Comparison of ENCODE assay signal across 8 mouse cellular contexts in the genomic region with DNA sequence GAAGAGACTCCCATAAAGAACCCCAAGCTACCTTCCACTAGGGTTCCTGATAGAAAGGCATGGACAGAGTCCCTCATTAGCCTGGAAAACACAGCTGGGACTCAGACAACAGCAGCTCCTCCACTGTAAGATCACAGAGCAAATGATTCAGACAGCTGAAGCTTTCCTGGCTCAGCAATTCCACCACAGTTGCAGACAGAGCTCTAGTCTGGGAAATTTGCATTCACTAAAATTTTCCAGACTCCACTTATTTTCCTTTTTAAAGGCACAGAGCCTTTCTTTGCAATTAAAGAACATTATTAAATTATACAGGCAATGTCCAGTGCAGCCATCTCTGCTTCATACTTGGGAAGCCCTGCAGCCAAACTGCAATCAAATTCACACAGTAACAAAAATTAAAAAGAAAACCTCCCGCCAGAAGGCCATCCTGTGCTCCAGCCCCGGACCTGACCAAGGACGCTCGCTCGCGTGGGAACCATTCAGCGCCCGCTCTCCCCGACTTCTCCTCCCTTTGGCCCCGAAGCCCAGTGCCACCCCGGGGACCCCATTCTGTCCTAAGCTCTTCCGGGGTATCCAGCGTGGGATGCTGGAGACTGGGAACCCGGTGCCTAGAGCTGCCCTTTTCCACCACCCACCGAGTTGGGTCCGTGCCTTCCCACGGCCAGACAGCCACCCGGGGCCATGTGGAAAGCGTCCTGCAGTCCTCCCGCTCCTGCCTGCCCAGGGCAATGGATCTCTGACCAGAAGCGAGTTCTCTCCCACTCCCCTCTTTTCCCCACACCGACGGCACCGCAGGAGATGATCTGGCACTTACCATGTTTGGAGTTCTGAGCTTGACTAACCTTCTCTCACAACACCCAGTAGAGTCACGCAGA. TPM values are rescaled to one million over a fixed set of nuclear protein-coding genes. Genes with fewer than 3 reads are reported as not detected.
DNase-seq lines count a peak whose midpoint lies in the region; ATAC-seq lines count a peak whose summit lies in the region.
"Not testable (repeated sequence)": the region's sequence is repeated elsewhere in the genome, so short reads cannot be mapped to it uniquely, and the experiment has no call there.

No protein-coding gene starts in this region.

- not testable (repeated sequence) for H3K27me3 ChIP-seq in heart, embryonic 12.5 days (replicated peaks); limb, embryonic 12.5 days

- H3K4me1 ChIP-seq in heart, embryonic 12.5 days (replicated peaks); limb, embryonic 12.5 days (replicated peaks): not testable (repeated sequence)

- H3K27ac ChIP-seq in heart, embryonic 12.5 days (ENCODE audit: poor library complexity, severe bottlenecking); limb, embryonic 12.5 days: not testable (repeated sequence)

- H3K9ac ChIP-seq in heart, embryonic 12.5 days, result peak overlapping the region; percentile 71
- not testable (repeated sequence) for H3K9ac ChIP-seq in limb, embryonic 12.5 days (replicated peaks)

- H3K36me3 ChIP-seq in heart, embryonic 12.5 days; limb, embryonic 12.5 days: not testable (repeated sequence)

- peak overlapping the region; percentile 59 for H3K4me3 ChIP-seq in heart, embryonic 12.5 days
- H3K4me3 ChIP-seq in limb, embryonic 12.5 days (replicated peaks), result peak overlapping the region; percentile 47

- H3K9me3 ChIP-seq in heart, embryonic 12.5 days (replicated peaks); limb, embryonic 12.5 days: not testable (repeated sequence)

- H3K4me2 ChIP-seq in heart, embryonic 12.5 days, result peak overlapping the region; percentile 59
- H3K4me2 ChIP-seq in limb, embryonic 12.5 days, result peak overlapping the region; percentile 48

- not testable (repeated sequence) for ATAC-seq in heart, embryonic 12.5 days (ENCODE audit: insufficient number of reproducible peaks, low FRiP score); limb, embryonic 12.5 days (ENCODE audit: insufficient number of reproducible peaks, insufficient read depth, low FRiP score, low TSS enrichment, low read depth)
- peak; percentile 64 for ATAC-seq in megakaryocyte progenitor cell, adult 5-6 weeks (replicated peaks; ENCODE audit: poor library complexity)

- 3% methylated on average over 25 of the region's 25 CpGs for WGBS in heart, embryonic 12.5 days
- WGBS in limb, embryonic 12.5 days, result 4% methylated on average over 25 of the region's 25 CpGs

- DNase-seq in 3134 (ENCODE audit: extremely low read depth, insufficient read length, low spot score), result peak; percentile 20
- DNase-seq in cerebellum, adult 11-12 months, result peak; percentile 31
- peak; percentile 0 for DNase-seq in fibroblast of lung, adult 2 months (ENCODE audit: low read depth)
- DNase-seq in kidney, adult 18-20 months, result peak; percentile 60
- DNase-seq in right cerebral cortex, adult 2 months (ENCODE audit: low spot score in 2 of 2), result peak; percentile 11 to 31

RNA-seq across cellular contexts. Expression of a gene that starts 0.5 kb away (rescaled TPM):
- 4.8 and 6.7 TPM in 2 replicates for polyA plus RNA-seq in heart, embryonic 12.5 days (2016; fragmentation: Nextera tagmentation; extraction: Ambion mirVana)
- polyA plus RNA-seq in limb, embryonic 12.5 days (2016; fragmentation: Nextera tagmentation; extraction: Ambion mirVana), result 4.9 TPM in 2 replicates
- total RNA-seq in megakaryocyte progenitor cell, adult 5-6 weeks (2015), result 12.0 and 21.4 TPM in 2 replicates
- total RNA-seq in megakaryocyte progenitor cell, adult 5-6 weeks (2017), result 5.4 and 11.5 TPM in 2 replicates

RNA-seq across cellular contexts. Expression of a gene that starts 34.3 kb away (rescaled TPM):
- 0.30 and 0.31 TPM in 2 replicates for polyA plus RNA-seq in heart, embryonic 12.5 days (2016; fragmentation: Nextera tagmentation; extraction: Ambion mirVana)
- 1.0 and 1.6 TPM in 2 replicates for polyA plus RNA-seq in limb, embryonic 12.5 days (2016; fragmentation: Nextera tagmentation; extraction: Ambion mirVana)
- total RNA-seq in megakaryocyte progenitor cell, adult 5-6 weeks (2015), result 0.02 and 0.68 TPM in 2 replicates
- total RNA-seq in megakaryocyte progenitor cell, adult 5-6 weeks (2017), result 0.25 and 1.1 TPM in 2 replicates

Comparison
In these comparisons a context has a peak if more than half of its experiments do, and no peak if none do; other contexts are left out.
1. DNase-seq: peak in every context shown above with its lines; median percentile 60 in kidney, adult 18-20 months; 31 in cerebellum, adult 11-12 months; 21 in right cerebral cortex, adult 2 months; 20 in 3134; 0 in fibroblast of lung, adult 2 months.